Mouse (Mus musculus) liver, postnatal 0 days (tissue): ENCODE results near the gene Hlcs. TPM values are rescaled to one million over a fixed set of nuclear protein-coding genes. Genes with fewer than 3 reads are reported as not detected.

Experiments
- ATAC-seq: fragments of 200-750 bp; cut with Nextera tagmentation; 2 replicates; pipeline ENCODE4 v1.8.0; 2017; ENCODE audit warnings: mild to moderate bottlenecking, moderate library complexity
- DNase-seq: peaks from one replicate; pipeline ENCODE4 v3.0.0-alpha.2; 2016
- H3K27ac ChIP-seq: fragments of 300-500 bp; sonication (generic); 2 replicates; pipeline ENCODE4 v1.5.1; 2014; ENCODE audit warnings: antibody characterized with exemption, moderate library complexity, mild to moderate bottlenecking, low read depth
- H3K27me3 ChIP-seq: fragments of 300-500 bp; sonication (generic); 2 replicates; pipeline ENCODE4 v1.6.1; 2014; ENCODE audit warnings: low read length, control low read depth, mixed read lengths; ENCODE audit not compliant: insufficient read depth
- H3K36me3 ChIP-seq: fragments of 300-500 bp; sonication (generic); replicated peaks from 2 replicates; pipeline ENCODE4 v1.6.1; 2014; ENCODE audit warnings: mild to moderate bottlenecking, control low read depth, low read length, moderate library complexity, mixed read lengths; ENCODE audit not compliant: insufficient read depth
- H3K4me1 ChIP-seq: fragments of 300-500 bp; sonication (generic); 2 replicates; pipeline ENCODE4 v1.6.1; 2014; ENCODE audit warnings: antibody characterized with exemption, mild to moderate bottlenecking, control low read depth; ENCODE audit not compliant: insufficient read depth
- H3K4me2 ChIP-seq: fragments of 300-500 bp; sonication (generic); 2 replicates; pipeline ENCODE4 v1.6.1; 2014; ENCODE audit warnings: low read depth, mild to moderate bottlenecking, low read length, moderate library complexity, mixed read lengths
- H3K4me3 ChIP-seq: fragments of 300-500 bp; sonication (generic); 2 replicates; pipeline ENCODE4 v1.5.1; 2014; ENCODE audit warnings: low read depth, low read length
- H3K9ac ChIP-seq: fragments of 300-500 bp; sonication (generic); replicated peaks from 2 replicates; pipeline ENCODE4 v1.6.1; 2014; ENCODE audit warnings: mild to moderate bottlenecking, moderate library complexity
- H3K9me3 ChIP-seq: fragments of 300-500 bp; sonication (generic); 2 replicates; pipeline ENCODE4 v1.6.1; 2016; ENCODE audit warnings: mild to moderate bottlenecking, control low read depth, low read length, mixed read lengths
- CTCF ChIP-seq: sonication (generic); IDR thresholded peaks from 2 replicates; pipeline ENCODE4 v1.5.1; 2016; ENCODE audit warnings: antibody characterized with exemption, low read depth
- EP300 ChIP-seq: IDR thresholded peaks from 2 replicates; pipeline ENCODE4 v1.6.1; 2016; ENCODE audit warnings: antibody characterized with exemption, low read depth, mild to moderate bottlenecking
- WGBS: fragments of 180-500 bp; shearing (Covaris S2); extraction: QIAGEN DNeasy Blood & Tissue Kit; methylation state at CpG from one replicate; pipeline ENCODE4 v1.1.7; 2014; ENCODE audit not compliant: insufficient replicate concordance; 5-methylcytosine and 5-hydroxymethylcytosine counted together
- polyA plus RNA-seq: library from polyadenylated mRNA; unstranded; fragments of >200 nt; fragmentation: Nextera tagmentation; extraction: Ambion mirVana; gene quantifications from 2 replicates; pipeline ENCODE4 v1.2.1, GENCODE M21; 2015

Gene Hlcs
- polyA plus RNA-seq, 1 experiment from 2014 or later, result 2.9 TPM

DNA sequence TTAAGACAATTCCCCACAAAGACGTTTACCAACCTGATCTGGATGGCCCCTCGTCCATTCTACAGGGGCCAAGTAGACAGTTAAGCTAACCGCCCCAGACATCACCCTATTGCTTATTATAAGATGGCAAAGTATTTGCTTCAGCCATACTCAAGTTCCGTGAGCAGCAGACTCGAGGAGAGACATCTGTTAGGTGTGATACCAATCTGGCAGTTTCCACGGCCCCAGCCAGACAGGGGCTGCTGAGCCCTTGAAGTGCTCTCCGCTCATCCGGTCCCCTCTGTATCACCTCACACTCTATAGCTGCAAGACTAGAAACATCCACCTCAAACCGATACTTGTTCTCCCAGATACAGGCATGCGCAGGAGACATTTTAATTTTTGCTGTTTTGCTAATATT is 179.2 kb downstream of the Hlcs start:
- WGBS, result 79% methylated on average over 10 of the region's 10 CpGs
- Histone ChIP-seq H3K9ac (no peak overlapping the region), H3K4me3 (no peak overlapping the region), H3K9me3 (peaks cover 4% of the 10 kb centered on the region; the same call in 1 of the 2 replicates), H3K36me3 (peaks cover 9% of the 10 kb centered on the region), H3K27ac (no peak overlapping the region), H3K4me1 (no peaks in the 10 kb centered on the region), H3K4me2 (no peak overlapping the region), H3K27me3 (no peaks in the 10 kb centered on the region)
- ATAC-seq (no peak), DNase-seq (no peak)
- TF ChIP-seq EP300, result no peak
- no peak for TF ChIP-seq CTCF

GRCm38 (mm10) chr16:94128236-94128835 is 185.0 kb downstream of the Hlcs start:
- ATAC-seq (no peak), DNase-seq (no peak)
- peaks cover 38% of the 10 kb centered on the region for H3K27me3 ChIP-seq
- no peak overlapping the region for H3K27ac ChIP-seq
- 73% methylated on average over 2 of the region's 2 CpGs for WGBS
- H3K4me3 ChIP-seq, result no peak overlapping the region
- H3K4me1 ChIP-seq, result no peaks in the 10 kb centered on the region
- no peaks in the 10 kb centered on the region for H3K9me3 ChIP-seq
- peaks cover 5% of the 10 kb centered on the region for H3K36me3 ChIP-seq
- H3K9ac ChIP-seq, result no peak overlapping the region
- H3K4me2 ChIP-seq, result no peak overlapping the region
- TF ChIP-seq CTCF, result no peak
- TF ChIP-seq EP300, result no peak

- no peak overlapping the region for H3K4me2 ChIP-seq
- H3K4me1 ChIP-seq, result no peaks in the 10 kb centered on the region
- ATAC-seq, result no peak
- no peaks in the 10 kb centered on the region for H3K9me3 ChIP-seq
- H3K36me3 ChIP-seq, result no peaks in the 10 kb centered on the region
- no peak overlapping the region for H3K9ac ChIP-seq
- WGBS, result 40% methylated on average over 9 of the region's 9 CpGs
- no peak overlapping the region for H3K27ac ChIP-seq
- peaks cover 51% of the 10 kb centered on the region for H3K27me3 ChIP-seq
- DNase-seq, result no peak
- TF ChIP-seq CTCF, result no peak
- H3K4me3 ChIP-seq, result no peak overlapping the region
Observed at GRCm38 (mm10) chr16:94126200-94126599, 187.2 kb downstream of the Hlcs start.

GRCm38 (mm10) chr16:94125172-94125981 is 188.0 kb downstream of the Hlcs start:
- no peak for TF ChIP-seq CTCF
- H3K36me3 ChIP-seq, result no peaks in the 10 kb centered on the region
- H3K9ac ChIP-seq, result no peak overlapping the region
- H3K27ac ChIP-seq, result no peak overlapping the region
- H3K9me3 ChIP-seq, result no peaks in the 10 kb centered on the region
- no peak for DNase-seq
- no peak for ATAC-seq
- peak overlapping the region; percentile 20; the same call in 1 of the 2 replicates for H3K4me3 ChIP-seq
- 2% methylated on average over 68 of the region's 83 CpGs for WGBS
- H3K4me2 ChIP-seq, result peak overlapping the region; percentile 38; the same call in 1 of the 2 replicates
- H3K4me1 ChIP-seq, result no peaks in the 10 kb centered on the region
- peaks cover 51% of the 10 kb centered on the region for H3K27me3 ChIP-seq

- H3K4me1 ChIP-seq, result no peaks in the 10 kb centered on the region
- no peak overlapping the region for H3K9ac ChIP-seq
- H3K27me3 ChIP-seq, result peaks cover 51% of the 10 kb centered on the region
- DNase-seq, result no peak
- H3K4me3 ChIP-seq, result no peak overlapping the region
- no peak overlapping the region for H3K4me2 ChIP-seq
- no peak overlapping the region for H3K27ac ChIP-seq
- H3K36me3 ChIP-seq, result no peaks in the 10 kb centered on the region
- 78% methylated on average over 11 of the region's 11 CpGs for WGBS
- no peaks in the 10 kb centered on the region for H3K9me3 ChIP-seq
- TF ChIP-seq EP300, result no peak
- no peak for ATAC-seq
Observed at GRCm38 (mm10) chr16:94123247-94123646, 190.1 kb downstream of the Hlcs start.

- Histone ChIP-seq H3K4me1 (no peaks in the 10 kb centered on the region), H3K27me3 (peaks cover 49% of the 10 kb centered on the region), H3K36me3 (no peaks in the 10 kb centered on the region), H3K9ac (no peak overlapping the region), H3K4me3 (no peak overlapping the region), H3K4me2 (no peak overlapping the region), H3K9me3 (no peaks in the 10 kb centered on the region), H3K27ac (no peak overlapping the region)
- no peak for TF ChIP-seq CTCF
- no peak for TF ChIP-seq EP300
- DNase-seq (no peak), ATAC-seq (no peak)
- WGBS, result 39% methylated on average over 3 of the region's 3 CpGs
Observed at GRCm38 (mm10) chr16:94122347-94122746, 191.0 kb downstream of the Hlcs start.
